28 mouse cellular contexts compared by ENCODE assay signal in the genomic region with DNA sequence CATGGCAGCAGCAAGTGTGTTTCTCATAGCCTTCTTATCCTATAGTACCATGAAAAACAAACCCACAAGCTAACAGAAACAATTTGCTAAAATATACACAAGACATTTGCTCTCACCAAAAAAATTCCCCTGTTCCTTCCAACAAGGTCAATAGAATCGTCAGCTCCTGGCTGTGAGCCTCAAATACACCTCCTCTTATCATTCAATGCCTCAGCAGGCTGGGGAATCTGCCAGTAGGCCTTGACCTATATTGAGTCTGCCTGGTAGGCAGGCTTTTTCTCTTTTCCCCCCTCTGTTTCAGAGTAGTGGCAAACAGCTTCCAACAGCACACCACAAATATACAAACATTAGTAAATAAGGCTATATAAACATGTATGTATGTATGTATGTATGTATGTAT. TPM values are rescaled to one million over a fixed set of nuclear protein-coding genes. Genes with fewer than 3 reads are reported as not detected.
DNase-seq lines count a peak whose midpoint lies in the region; ATAC-seq and TF ChIP-seq lines count a peak whose summit lies in the region.
"Had no signal": no experiment of that assay in that cellular context is flagged by ENCODE, and none has a peak within 500 bp of the region (broad histone marks: within the 10 kb centered on the region; RNA-seq: fewer than 3 reads in every experiment).

No protein-coding gene starts in this region.

- no peak overlapping the region for H3K4me3 ChIP-seq in MEL (ENCODE audit: control insufficient read depth in 1 of 2, insufficient read depth in 1 of 2, low read depth in 2 of 2, low read length in 2 of 2)
- no peak overlapping the region for H3K4me3 ChIP-seq in stomach, postnatal 0 days (ENCODE audit: low read depth, low read length)
- H3K4me3 ChIP-seq: gastrocnemius, adult 2 months; hindbrain, embryonic 10.5 days; limb, embryonic 13.5 days; liver, embryonic 13.5 days; megakaryocyte, embryonic 14.5 days; midbrain, embryonic 13.5 days; neural tube, embryonic 12.5 days had no signal

- no peaks in the 10 kb centered on the region for H3K79me2 ChIP-seq in MEL (ENCODE audit: control insufficient read depth, insufficient read depth, low read length, poor library complexity)

- no peak overlapping the region for H3K9ac ChIP-seq in MEL (ENCODE audit: control insufficient read depth, low read depth, low read length, poor library complexity, severe bottlenecking)
- no peak overlapping the region for H3K9ac ChIP-seq in stomach, postnatal 0 days (ENCODE audit: low read length)
- H3K9ac ChIP-seq: limb, embryonic 13.5 days; liver, embryonic 13.5 days; lung, embryonic 14.5 days; midbrain, embryonic 13.5 days; neural tube, embryonic 12.5 days had no signal

- H3K9me3 ChIP-seq in MEL (replicated peaks; ENCODE audit: insufficient read depth, low read length), result no peaks in the 10 kb centered on the region
- no peaks in the 10 kb centered on the region for H3K9me3 ChIP-seq in stomach, postnatal 0 days (ENCODE audit: control insufficient read depth, low read length)
- H3K9me3 ChIP-seq: limb, embryonic 13.5 days; liver, embryonic 13.5 days; megakaryocyte, embryonic 14.5 days; neural tube, embryonic 12.5 days had no signal

- TF ChIP-seq EP300 in MEL (IDR thresholded peaks at IDR 0.05; ENCODE audit: low read depth in 1 of 2, low read length in 2 of 2), result 0 out of 4 replicates have a peak, but pooled peaks of 1 of the 2 experiments have one; percentile 16
- TF ChIP-seq EP300 in stomach, postnatal 0 days (optimal IDR thresholded peaks at IDR 0.05), result no peak

- DNase-seq in heart, postnatal 4 days, result peak; percentile 10
- no peak for DNase-seq in heart, postnatal 25 days (ENCODE audit: low spot score)
- no peak for DNase-seq in MEL (ENCODE audit: low read depth, low spot score)
- peak; percentile 83 for DNase-seq in adrenal gland, adult 2 months
- DNase-seq in brain, adult 2 months (ENCODE audit: low read depth, low spot score), result peak; percentile 12
- DNase-seq in cerebellum, adult 8-10 months, result no peak
- no peak for DNase-seq in stomach, postnatal 0 days (ENCODE audit: low spot score)
- DNase-seq: cerebellum, adult 9-10 months; gastrocnemius, adult 2 months; kidney, postnatal 25 days; liver, embryonic 13.5 days; lung, embryonic 14.5 days; lung, postnatal 36 days had no signal

- no peak for ATAC-seq in stomach, postnatal 0 days (ENCODE audit: low FRiP score, low TSS enrichment)
- ATAC-seq: forebrain, embryonic 14.5 days; hindbrain, embryonic 16.5 days; intestine, postnatal 0 days; midbrain, embryonic 13.5 days had no signal

- H3K27ac ChIP-seq in MEL (ENCODE audit: control insufficient read depth, low read depth, low read length), result no peak overlapping the region
- H3K27ac ChIP-seq in stomach, postnatal 0 days (replicated peaks), result no peak overlapping the region
- H3K27ac ChIP-seq: gastrocnemius, adult 2 months; hindbrain, embryonic 10.5 days; limb, embryonic 13.5 days; liver, embryonic 13.5 days; midbrain, embryonic 13.5 days; neural tube, embryonic 12.5 days had no signal

- peaks cover 0 to 4% of the 10 kb centered on the region in 2 experiments; a peak in 2 of 4 replicates for H3K4me1 ChIP-seq in MEL (ENCODE audit: control insufficient read depth in 1 of 2, insufficient read depth in 2 of 2, low read length in 2 of 2)
- H3K4me1 ChIP-seq in stomach, postnatal 0 days (replicated peaks; ENCODE audit: control insufficient read depth, insufficient read depth), result no peaks in the 10 kb centered on the region
- H3K4me1 ChIP-seq: hindbrain, embryonic 10.5 days; limb, embryonic 13.5 days; liver, embryonic 13.5 days; megakaryocyte, embryonic 14.5 days; midbrain, embryonic 13.5 days; neural tube, embryonic 12.5 days had no signal

- intact Hi-C loops in heart, postnatal 25 days (cut with DNase I), result no loop called here

- 43% methylated on average over 1 of the region's 1 CpGs for WGBS in stomach, postnatal 0 days

- no peak for TF ChIP-seq RAD21 in MEL (IDR thresholded peaks at IDR 0.05; ENCODE audit: low read depth, low read length)

- no peak for TF ChIP-seq POLR2A in MEL (IDR thresholded peaks at IDR 0.05; ENCODE audit: control insufficient read depth in 1 of 2, insufficient read depth in 1 of 2, low read depth in 1 of 2, low read length in 2 of 2, poor library complexity in 1 of 2)

- no peak for TF ChIP-seq CTCF in MEL (IDR thresholded peaks at IDR 0.05 in 2 of 3, conservative IDR thresholded peaks at IDR 0.05 in 1 of 3; ENCODE audit: control insufficient read depth in 1 of 3, insufficient read depth in 1 of 3, low read depth in 2 of 3, low read length in 3 of 3, poor library complexity in 1 of 3, severe bottlenecking in 1 of 3)
- TF ChIP-seq CTCF in stomach, postnatal 0 days (IDR thresholded peaks at IDR 0.05; ENCODE audit: low read depth), result no peak

- no peaks in the 10 kb centered on the region for H3K27me3 ChIP-seq in MEL (ENCODE audit: control insufficient read depth in 1 of 2, insufficient read depth in 2 of 2, low read length in 2 of 2)
- no peaks in the 10 kb centered on the region for H3K27me3 ChIP-seq in stomach, postnatal 0 days (ENCODE audit: control insufficient read depth, insufficient read depth, low read length)
- H3K27me3 ChIP-seq: limb, embryonic 13.5 days; liver, embryonic 13.5 days; megakaryocyte, embryonic 14.5 days; midbrain, embryonic 13.5 days; neural tube, embryonic 12.5 days had no signal

- H3K4me2 ChIP-seq in stomach, postnatal 0 days (replicated peaks; ENCODE audit: low read depth), result no peak overlapping the region
- H3K4me2 ChIP-seq: limb, embryonic 13.5 days; liver, embryonic 13.5 days; lung, embryonic 14.5 days; midbrain, embryonic 13.5 days; neural tube, embryonic 12.5 days had no signal

- peaks cover 0 to 3% of the 10 kb centered on the region in 2 experiments; a peak in 1 of 4 replicates for H3K36me3 ChIP-seq in MEL (ENCODE audit: control insufficient read depth in 1 of 2, insufficient read depth in 2 of 2, low read length in 2 of 2)
- no peaks in the 10 kb centered on the region for H3K36me3 ChIP-seq in stomach, postnatal 0 days (ENCODE audit: control insufficient read depth, insufficient read depth, low read length)
- H3K36me3 ChIP-seq: hindbrain, embryonic 10.5 days; limb, embryonic 13.5 days; liver, embryonic 13.5 days; midbrain, embryonic 13.5 days; neural tube, embryonic 12.5 days had no signal

TF ChIP-seq in MEL, 35 proteins besides CTCF, POLR2A, EP300 and RAD21:
- TF ChIP-seq RCOR1 (IDR thresholded peaks at IDR 0.05; ENCODE audit: low read depth, low read length) (no peak), ZNF384 (IDR thresholded peaks at IDR 0.05; ENCODE audit: low read depth, low read length) (0 out of 2 replicates have a peak, but pooled peaks have one; percentile 27)

RNA-seq across cellular contexts. Expression of gene Gm10130, which starts 24.4 kb away (rescaled TPM):
- 1 to 10 TPM; 2.8 TPM for total RNA-seq in heart, postnatal 4 days (2021)
- total RNA-seq in heart, postnatal 25 days (2021), result 1 to 10 TPM; 1.9 to 2.0 TPM
- 2.6 and 3.2 TPM in 2 replicates for total RNA-seq in MEL (2012; rRNA removed)
- polyA plus RNA-seq in MEL (2012; ENCODE audit: insufficient read depth in 1 of 2, insufficient read length in 2 of 2, low read depth in 1 of 2, low replicate concordance in 2 of 2, missing spikeins in 1 of 2), result 1 to 10 TPM in 1 of 2 experiments, not detected in 1; 7.4 TPM
- total RNA-seq in adrenal gland, adult 2 months (2021), result 1 to 10 TPM; 3.0 to 4.7 TPM
- polyA plus RNA-seq in adrenal gland, adult 2 months (2012; rRNA removed), result not detected in 2 replicates
- 1.6 and 2.5 TPM in 2 replicates for polyA plus RNA-seq in stomach, postnatal 0 days (2015; fragmentation: Nextera tagmentation; extraction: Ambion mirVana)
- polyA plus RNA-seq: brain, embryonic 14.5 days; C2C12; forebrain, embryonic 14.5 days; frontal cortex, adult 2 months; heart, embryonic 14.5 days; small intestine, adult 2 months; urinary bladder, adult 2 months had no signal

RNA-seq across cellular contexts. Expression of gene Gm14124, which starts 41.8 kb away (rescaled TPM):
- not detected for total RNA-seq in heart, postnatal 4 days (2021)
- under 1 TPM; 0.08 to 0.10 TPM for total RNA-seq in heart, postnatal 25 days (2021)
- 0.12 TPM in 1 of 2 replicates, not detected in the other for total RNA-seq in MEL (2012; rRNA removed)
- under 1 TPM in 1 of 2 experiments, not detected in 1; 0.04 TPM for polyA plus RNA-seq in MEL (2012; ENCODE audit: insufficient read depth in 1 of 2, insufficient read length in 2 of 2, low read depth in 1 of 2, low replicate concordance in 2 of 2, missing spikeins in 1 of 2)
- total RNA-seq in adrenal gland, adult 2 months (2021), result under 1 TPM; 0.23 to 0.35 TPM
- not detected in 2 replicates for polyA plus RNA-seq in adrenal gland, adult 2 months (2012; rRNA removed)
- polyA plus RNA-seq in stomach, postnatal 0 days (2015; fragmentation: Nextera tagmentation; extraction: Ambion mirVana), result 0.02 TPM in 1 of 2 replicates, not detected in the other
- polyA plus RNA-seq: embryonic facial prominence, embryonic 14.5 days; forebrain, embryonic 14.5 days; frontal cortex, adult 2 months; heart, embryonic 14.5 days; hindbrain, embryonic 10.5 days; intestine, postnatal 0 days; liver, embryonic 13.5 days; lung, embryonic 14.5 days; midbrain, embryonic 13.5 days; neural tube, embryonic 12.5 days; small intestine, adult 2 months had no signal

RNA-seq across cellular contexts. Expression of gene Gm21994, which starts 43.7 kb away (rescaled TPM):
- 1 to 10 TPM; 2.4 to 3.5 TPM for total RNA-seq in heart, postnatal 4 days (2021)
- 1 to 10 TPM; 2.2 TPM for total RNA-seq in heart, postnatal 25 days (2021)
- 5.8 and 6.3 TPM in 2 replicates for total RNA-seq in MEL (2012; rRNA removed)
- polyA plus RNA-seq in MEL (2012; ENCODE audit: insufficient read depth in 1 of 2, insufficient read length in 2 of 2, low read depth in 1 of 2, low replicate concordance in 2 of 2, missing spikeins in 1 of 2), result 100 to 1,000 TPM in 1 of 2 experiments, 1 to 10 TPM in 1; 6.4 to 803 TPM
- 1 to 10 TPM; 4.6 to 6.7 TPM for total RNA-seq in adrenal gland, adult 2 months (2021)
- not detected in 2 replicates for polyA plus RNA-seq in adrenal gland, adult 2 months (2012; rRNA removed)
- 2.1 and 2.2 TPM in 2 replicates for polyA plus RNA-seq in stomach, postnatal 0 days (2015; fragmentation: Nextera tagmentation; extraction: Ambion mirVana)
- polyA plus RNA-seq: small intestine, adult 2 months had no signal

Comparison
In these comparisons a context has a peak if more than half of its experiments do, and no peak if none do; other contexts are left out.
1. DNase-seq: peak in heart, postnatal 4 days (single experiment), adrenal gland, adult 2 months (single experiment) and brain, adult 2 months (single experiment); none in heart, postnatal 25 days (single experiment), MEL (single experiment), cerebellum, adult 8-10 months (single experiment) and stomach, postnatal 0 days (single experiment).